Mouse (Mus musculus): ENCODE measurements at regions not wholly inside any gene's neighbourhood (a gene's known extent, or its start where the extent isn't known, plus 50 kb on each side); places are given as distances from the start of the nearest gene placed in this dataset.

DNA sequence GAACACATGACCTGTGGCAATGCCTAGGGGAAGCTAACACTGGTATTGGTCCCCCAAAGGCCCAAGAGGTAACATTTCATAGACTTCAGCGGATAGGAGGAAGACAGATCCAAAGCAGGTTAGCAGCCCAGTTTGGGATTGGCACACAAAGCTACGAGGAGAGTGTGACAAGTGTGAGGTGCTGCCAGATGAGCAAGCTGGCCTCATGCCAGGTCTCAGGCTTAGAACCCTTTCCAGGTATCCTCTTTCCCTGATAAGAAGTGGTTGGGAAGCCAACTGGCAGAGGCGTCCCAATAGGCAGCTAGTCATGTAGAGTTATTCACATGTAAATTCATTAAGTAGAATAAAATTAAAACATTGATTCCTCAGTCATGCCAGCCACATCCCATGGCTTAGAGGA, 112.3 kb upstream of the Ntm start:
- no peaks in the 10 kb centered on the region for H3K9me3 ChIP-seq (replicated peaks; ENCODE audit: control insufficient read depth, insufficient read depth, low read length, poor library complexity, severe bottlenecking)
- H3K9ac ChIP-seq (ENCODE audit: low read depth, poor library complexity, severe bottlenecking) = no peak overlapping the region
- TF ChIP-seq POLR2A (IDR thresholded peaks at IDR 0.05; ENCODE audit: insufficient read depth, low read length) (no peak), CTCF (IDR thresholded peaks at IDR 0.05; ENCODE audit: low read depth, low read length) (no peak)
- H3K36me3 ChIP-seq (ENCODE audit: control insufficient read depth, insufficient read depth, low read length, poor library complexity, severe bottlenecking) = no peaks in the 10 kb centered on the region
- no peak overlapping the region for H3K27ac ChIP-seq (ENCODE audit: insufficient read depth, low read length)
- no peaks in the 10 kb centered on the region; the same call in none of the 2 replicates for H3K27me3 ChIP-seq (ENCODE audit: control insufficient read depth, insufficient read depth, low read length, poor library complexity, severe bottlenecking)
- no peaks in the 10 kb centered on the region for H3K4me1 ChIP-seq (ENCODE audit: control insufficient read depth, insufficient read depth, low read length)
- H3K4me3 ChIP-seq (ENCODE audit: low read depth, low read length) = no peak overlapping the region

DNA sequence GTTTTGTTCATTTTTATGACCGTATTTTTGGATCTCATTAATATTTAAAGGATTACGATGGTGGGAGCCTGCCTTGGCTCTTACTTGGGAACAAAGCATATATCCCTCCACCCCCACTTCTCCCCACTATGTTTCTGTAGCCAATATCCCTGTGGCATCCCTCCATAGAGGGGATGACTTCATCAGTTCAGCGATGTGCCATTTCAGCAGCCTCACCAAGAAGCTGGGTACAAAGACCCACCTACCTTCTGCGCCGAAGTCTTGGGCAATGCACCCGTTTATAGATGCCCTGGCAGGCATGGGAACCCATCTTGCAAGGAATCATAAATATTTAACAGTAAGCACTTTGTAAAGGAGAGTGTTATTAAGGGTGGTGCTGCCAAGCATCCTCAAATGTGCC, 113.1 kb upstream of the Ntm start:
- Histone ChIP-seq H3K27me3 (ENCODE audit: control insufficient read depth, insufficient read depth, low read length, poor library complexity, severe bottlenecking) (no peaks in the 10 kb centered on the region; the same call in none of the 2 replicates), H3K27ac (ENCODE audit: insufficient read depth, low read length) (no peak overlapping the region), H3K9ac (ENCODE audit: low read depth, poor library complexity, severe bottlenecking) (no peak overlapping the region), H3K36me3 (ENCODE audit: control insufficient read depth, insufficient read depth, low read length, poor library complexity, severe bottlenecking) (no peaks in the 10 kb centered on the region), H3K4me3 (ENCODE audit: low read depth, low read length) (no peak overlapping the region), H3K4me1 (ENCODE audit: control insufficient read depth, insufficient read depth, low read length) (no peaks in the 10 kb centered on the region), H3K9me3 (replicated peaks; ENCODE audit: control insufficient read depth, insufficient read depth, low read length, poor library complexity, severe bottlenecking) (no peaks in the 10 kb centered on the region)
- no peak for TF ChIP-seq CTCF (IDR thresholded peaks at IDR 0.05; ENCODE audit: low read depth, low read length)
- no peak for TF ChIP-seq EP300 (IDR thresholded peaks at IDR 0.05; ENCODE audit: insufficient read depth, low read depth, low read length)
- no peak for TF ChIP-seq POLR2A (IDR thresholded peaks at IDR 0.05; ENCODE audit: insufficient read depth, low read length)

DNA sequence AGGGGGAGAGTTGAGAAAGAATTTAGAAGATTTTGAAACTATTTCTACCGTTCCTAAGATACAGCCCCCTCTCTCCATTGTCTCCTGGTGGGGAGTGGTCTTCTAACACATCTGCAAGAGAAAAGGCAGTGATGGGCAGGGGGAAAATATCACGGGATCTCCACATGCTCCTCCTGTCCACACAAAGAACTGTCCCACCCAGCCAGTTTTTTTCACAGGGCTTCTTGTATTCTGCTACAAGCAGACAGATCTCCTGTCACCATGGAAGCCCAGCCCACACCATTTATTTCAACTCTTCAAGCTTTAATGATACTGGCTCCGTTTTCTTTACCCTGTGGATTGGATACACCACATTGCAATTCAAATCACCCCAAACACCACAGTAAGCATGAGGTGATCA, 113.5 kb upstream of the Ntm start:
- Histone ChIP-seq H3K9me3 (replicated peaks; ENCODE audit: control insufficient read depth, insufficient read depth, low read length, poor library complexity, severe bottlenecking) (no peaks in the 10 kb centered on the region), H3K4me1 (ENCODE audit: control insufficient read depth, insufficient read depth, low read length) (no peaks in the 10 kb centered on the region), H3K9ac (ENCODE audit: low read depth, poor library complexity, severe bottlenecking) (no peak overlapping the region), H3K36me3 (ENCODE audit: control insufficient read depth, insufficient read depth, low read length, poor library complexity, severe bottlenecking) (no peaks in the 10 kb centered on the region), H3K4me3 (ENCODE audit: low read depth, low read length) (no peak overlapping the region), H3K27ac (ENCODE audit: insufficient read depth, low read length) (no peak overlapping the region), H3K27me3 (ENCODE audit: control insufficient read depth, insufficient read depth, low read length, poor library complexity, severe bottlenecking) (no peaks in the 10 kb centered on the region; the same call in none of the 2 replicates)
- TF ChIP-seq CTCF (IDR thresholded peaks at IDR 0.05; ENCODE audit: low read depth, low read length) (no peak), EP300 (IDR thresholded peaks at IDR 0.05; ENCODE audit: insufficient read depth, low read depth, low read length) (no peak), POLR2A (IDR thresholded peaks at IDR 0.05; ENCODE audit: insufficient read depth, low read length) (no peak)

DNA sequence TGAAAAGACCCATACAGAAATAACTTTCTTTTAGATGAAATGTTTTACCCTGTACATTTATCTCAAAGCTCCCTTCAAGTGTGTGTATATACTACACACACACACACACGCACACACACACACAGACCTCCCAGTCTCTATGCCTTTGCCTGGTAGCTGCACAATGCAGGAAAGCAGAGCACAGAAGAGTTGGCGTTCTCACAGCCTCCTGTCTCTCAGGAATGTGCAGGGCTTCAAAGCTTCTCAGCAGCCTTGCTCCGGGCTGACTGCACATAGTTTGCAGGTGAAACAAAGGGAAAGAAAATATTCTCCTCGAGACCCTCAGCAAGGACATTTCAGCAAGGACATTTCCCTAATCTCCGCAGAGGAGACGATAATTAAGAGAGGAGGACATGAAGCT, 139.0 kb upstream of the Ntm start:
- no peaks in the 10 kb centered on the region for H3K4me1 ChIP-seq (ENCODE audit: control insufficient read depth, insufficient read depth, low read length)
- H3K27ac ChIP-seq (ENCODE audit: insufficient read depth, low read length) = no peak overlapping the region

GRCm38 (mm10) chr9:30122371-30122770, 159.4 kb upstream of the Ntm start:
- TF ChIP-seq POLR2A (IDR thresholded peaks at IDR 0.05; ENCODE audit: insufficient read depth, low read length) = no peak
- no peak for TF ChIP-seq EP300 (IDR thresholded peaks at IDR 0.05; ENCODE audit: insufficient read depth, low read depth, low read length)
- Histone ChIP-seq H3K9me3 (replicated peaks; ENCODE audit: control insufficient read depth, insufficient read depth, low read length, poor library complexity, severe bottlenecking) (no peaks in the 10 kb centered on the region), H3K4me1 (ENCODE audit: control insufficient read depth, insufficient read depth, low read length) (no peaks in the 10 kb centered on the region), H3K27me3 (ENCODE audit: control insufficient read depth, insufficient read depth, low read length, poor library complexity, severe bottlenecking) (no peaks in the 10 kb centered on the region), H3K4me3 (ENCODE audit: low read depth, low read length) (no peak overlapping the region), H3K27ac (ENCODE audit: insufficient read depth, low read length) (no peak overlapping the region), H3K9ac (ENCODE audit: low read depth, poor library complexity, severe bottlenecking) (no peak overlapping the region), H3K36me3 (ENCODE audit: control insufficient read depth, insufficient read depth, low read length, poor library complexity, severe bottlenecking) (no peaks in the 10 kb centered on the region)

More for the DNA sequence above, 139.0 kb upstream of the Ntm start:
- TF ChIP-seq EP300 (IDR thresholded peaks at IDR 0.05; ENCODE audit: insufficient read depth, low read depth, low read length) = no peak
- no peak for TF ChIP-seq CTCF (IDR thresholded peaks at IDR 0.05; ENCODE audit: low read depth, low read length)
- TF ChIP-seq POLR2A (IDR thresholded peaks at IDR 0.05; ENCODE audit: insufficient read depth, low read length) = no peak
- no peak overlapping the region for H3K4me3 ChIP-seq (ENCODE audit: low read depth, low read length)
- no peaks in the 10 kb centered on the region for H3K36me3 ChIP-seq (ENCODE audit: control insufficient read depth, insufficient read depth, low read length, poor library complexity, severe bottlenecking)
- no peaks in the 10 kb centered on the region; the same call in 1 of the 2 replicates for H3K9me3 ChIP-seq (replicated peaks; ENCODE audit: control insufficient read depth, insufficient read depth, low read length, poor library complexity, severe bottlenecking)
- H3K27me3 ChIP-seq (ENCODE audit: control insufficient read depth, insufficient read depth, low read length, poor library complexity, severe bottlenecking) = no peaks in the 10 kb centered on the region
- H3K9ac ChIP-seq (ENCODE audit: low read depth, poor library complexity, severe bottlenecking) = no peak overlapping the region

GRCm38 (mm10) chr9:30129151-30129550, 166.2 kb upstream of the Ntm start:
- no peaks in the 10 kb centered on the region for H3K27me3 ChIP-seq (ENCODE audit: control insufficient read depth, insufficient read depth, low read length, poor library complexity, severe bottlenecking)
- H3K9ac ChIP-seq (ENCODE audit: low read depth, poor library complexity, severe bottlenecking) = no peak overlapping the region
- no peaks in the 10 kb centered on the region for H3K4me1 ChIP-seq (ENCODE audit: control insufficient read depth, insufficient read depth, low read length)
- no peaks in the 10 kb centered on the region for H3K36me3 ChIP-seq (ENCODE audit: control insufficient read depth, insufficient read depth, low read length, poor library complexity, severe bottlenecking)
- H3K27ac ChIP-seq (ENCODE audit: insufficient read depth, low read length) = no peak overlapping the region
- no peaks in the 10 kb centered on the region for H3K9me3 ChIP-seq (replicated peaks; ENCODE audit: control insufficient read depth, insufficient read depth, low read length, poor library complexity, severe bottlenecking)
- no peak overlapping the region for H3K4me3 ChIP-seq (ENCODE audit: low read depth, low read length)
- TF ChIP-seq POLR2A (IDR thresholded peaks at IDR 0.05; ENCODE audit: insufficient read depth, low read length) (no peak), EP300 (IDR thresholded peaks at IDR 0.05; ENCODE audit: insufficient read depth, low read depth, low read length) (no peak), CTCF (IDR thresholded peaks at IDR 0.05; ENCODE audit: low read depth, low read length) (no peak)

Data from ES-Bruce4 (cell line).